Mouse (Mus musculus): ENCODE measurements around the gene Il16.

- TF ChIP-seq CTCF (IDR thresholded peaks at IDR 0.05; ENCODE audit: extremely low read depth, insufficient read depth, insufficient read length, insufficient replicate concordance) (no peak), POLR2A (IDR thresholded peaks at IDR 0.05; ENCODE audit: low read depth, low read length) (no peak)
These were observed 107.5 kb downstream of the Il16 start for GRCm38 (mm10) chr7:83637781-83638583.
